Mouse (Mus musculus): ENCODE results near the gene Olfr1318. TPM values are rescaled to one million over a fixed set of nuclear protein-coding genes. Genes with fewer than 3 reads are reported as not detected.

Gene Olfr1318
- not detected in 2 replicates for polyA plus RNA-seq (2014; fragmentation: Nextera tagmentation; extraction: Ambion mirVana)

GRCm38 (mm10) chr2:112153898-112154297 is at the start of gene Olfr1318:
TSS of gene Olfr1318 (plus strand) at chr2:112154198.
- no peak within 1 kb of the TSS for H3K4me3 ChIP-seq (replicated peaks; ENCODE audit: low read depth, low read length)
- no peaks in the 10 kb centered on the region for H3K4me1 ChIP-seq (ENCODE audit: control insufficient read depth, insufficient read depth, low read length)
- no peaks in the 10 kb centered on the region for H3K9me3 ChIP-seq (ENCODE audit: control insufficient read depth, low read length)
- no peak within 1 kb of the TSS for H3K9ac ChIP-seq (replicated peaks; ENCODE audit: low read length)
- ATAC-seq (ENCODE audit: low FRiP score, low TSS enrichment) (no peak), DNase-seq (no peak)
- H3K27me3 ChIP-seq (ENCODE audit: control insufficient read depth, insufficient read depth, low read length): no peaks in the 10 kb centered on the region
- no peaks in the 10 kb centered on the region for H3K36me3 ChIP-seq (ENCODE audit: control insufficient read depth, insufficient read depth, low read length)
- no peak within 1 kb of the TSS for H3K4me2 ChIP-seq (ENCODE audit: low read length)
- no peak within 1 kb of the TSS for H3K27ac ChIP-seq (replicated peaks; ENCODE audit: low read depth, low read length)

DNA sequence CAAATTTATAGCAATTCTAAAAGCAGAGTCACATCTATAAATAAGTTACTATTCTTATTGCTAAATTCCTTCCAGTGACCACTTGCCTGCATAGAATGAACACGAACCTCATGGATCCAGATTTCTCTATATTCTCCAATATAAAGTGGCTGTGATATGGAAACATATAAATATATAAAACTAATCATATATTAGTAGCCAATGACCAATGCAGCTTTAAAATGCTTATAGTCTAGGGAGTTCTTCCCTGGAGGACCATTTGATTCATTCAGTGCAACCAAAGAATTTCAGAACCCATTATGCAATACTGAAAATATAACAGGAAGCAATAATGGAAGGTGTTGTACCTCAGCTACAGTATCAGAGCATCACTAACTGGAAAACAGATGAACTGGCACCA is 38.7 kb upstream of the Olfr1318 start, which contains the start of gene Olfr1315-ps1:
Gene Olfr1315-ps1 (minus strand): TSS at position 101 of the 400 bp plus-strand sequence.
- 83% methylated on average over 1 of the region's 1 CpGs for WGBS
- Histone ChIP-seq H3K27ac (replicated peaks; ENCODE audit: low read depth, low read length) (no peak within 1 kb of the TSS), H3K9me3 (ENCODE audit: control insufficient read depth, low read length) (no peaks in the 10 kb centered on the region), H3K4me2 (ENCODE audit: low read length) (no peak within 1 kb of the TSS), H3K36me3 (ENCODE audit: control insufficient read depth, insufficient read depth, low read length) (no peaks in the 10 kb centered on the region), H3K27me3 (ENCODE audit: control insufficient read depth, insufficient read depth, low read length) (no peaks in the 10 kb centered on the region), H3K4me3 (replicated peaks; ENCODE audit: low read depth, low read length) (no peak within 1 kb of the TSS), H3K4me1 (ENCODE audit: control insufficient read depth, insufficient read depth, low read length) (no peaks in the 10 kb centered on the region), H3K9ac (replicated peaks; ENCODE audit: low read length) (no peak within 1 kb of the TSS)
- DNase-seq (no peak), ATAC-seq (ENCODE audit: low FRiP score, low TSS enrichment) (no peak)

DNA sequence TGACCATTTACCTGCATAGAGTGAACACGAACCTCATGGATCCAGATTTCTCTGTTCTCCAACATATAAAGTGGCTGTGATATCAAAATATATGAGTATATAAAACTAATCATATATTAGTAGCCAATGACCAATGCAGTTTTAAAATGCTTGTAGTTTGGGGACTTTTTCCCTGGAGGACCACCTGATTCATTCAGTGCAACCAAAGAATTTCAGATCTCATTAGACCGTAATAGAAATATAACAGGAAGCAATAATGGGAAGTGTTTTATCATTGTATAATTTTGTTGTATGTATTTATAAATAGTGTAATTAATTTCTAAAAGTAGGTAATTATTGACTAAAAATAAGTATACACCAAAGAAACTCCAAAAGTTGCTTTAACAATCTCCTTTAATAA is 19.1 kb upstream of the Olfr1318 start, which contains the start of gene Olfr1316:
Gene Olfr1316 (minus strand): TSS at position 101 of the 400 bp plus-strand sequence.
- Histone ChIP-seq H3K4me2 (ENCODE audit: low read length) (no peak within 1 kb of the TSS), H3K4me3 (replicated peaks; ENCODE audit: low read depth, low read length) (no peak within 1 kb of the TSS), H3K9me3 (ENCODE audit: control insufficient read depth, low read length) (no peaks in the 10 kb centered on the region), H3K36me3 (ENCODE audit: control insufficient read depth, insufficient read depth, low read length) (no peaks in the 10 kb centered on the region), H3K27me3 (ENCODE audit: control insufficient read depth, insufficient read depth, low read length) (no peaks in the 10 kb centered on the region), H3K27ac (replicated peaks; ENCODE audit: low read depth, low read length) (no peak within 1 kb of the TSS), H3K9ac (replicated peaks; ENCODE audit: low read length) (no peak within 1 kb of the TSS), H3K4me1 (ENCODE audit: control insufficient read depth, insufficient read depth, low read length) (no peaks in the 10 kb centered on the region)
- DNase-seq (no peak), ATAC-seq (ENCODE audit: low FRiP score, low TSS enrichment) (no peak)
- WGBS: 96% methylated on average over 2 of the region's 2 CpGs

GRCm38 (mm10) chr2:112140029-112140428 is 14.0 kb upstream of the Olfr1318 start, which contains the start of gene Olfr1317:
TSS of gene Olfr1317 (plus strand) at chr2:112140329.
- Histone ChIP-seq H3K9ac (replicated peaks; ENCODE audit: low read length) (no peak within 1 kb of the TSS), H3K27ac (replicated peaks; ENCODE audit: low read depth, low read length) (no peak within 1 kb of the TSS), H3K4me2 (ENCODE audit: low read length) (no peak within 1 kb of the TSS), H3K4me3 (replicated peaks; ENCODE audit: low read depth, low read length) (no peak within 1 kb of the TSS), H3K4me1 (ENCODE audit: control insufficient read depth, insufficient read depth, low read length) (no peaks in the 10 kb centered on the region), H3K27me3 (ENCODE audit: control insufficient read depth, insufficient read depth, low read length) (no peaks in the 10 kb centered on the region), H3K36me3 (ENCODE audit: control insufficient read depth, insufficient read depth, low read length) (no peaks in the 10 kb centered on the region), H3K9me3 (ENCODE audit: control insufficient read depth, low read length) (no peaks in the 10 kb centered on the region)
- 87% methylated on average over 2 of the region's 2 CpGs for WGBS
- ATAC-seq (ENCODE audit: low FRiP score, low TSS enrichment) (no peak), DNase-seq (no peak)

DNA sequence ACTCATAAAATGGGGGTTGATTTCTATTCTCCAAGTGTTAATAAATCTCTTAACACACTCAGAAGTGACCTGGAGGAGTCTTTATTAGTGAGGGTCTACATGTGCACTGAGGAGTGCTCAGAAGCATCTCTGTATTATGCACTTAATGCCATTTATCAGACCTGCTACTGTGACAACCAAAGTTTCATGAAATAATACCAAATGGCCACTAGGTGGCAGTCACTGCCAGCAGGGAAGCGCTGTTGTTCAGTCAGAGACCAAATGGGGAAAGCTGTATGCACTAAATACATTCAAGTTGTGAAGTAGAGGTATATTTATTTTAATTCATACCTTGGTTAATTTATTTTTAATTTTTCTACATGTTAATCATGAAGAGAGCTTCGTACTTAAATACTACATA is 42.9 kb downstream of the Olfr1318 start:
- Histone ChIP-seq H3K4me3 (replicated peaks; ENCODE audit: low read depth, low read length) (no peak overlapping the region), H3K4me1 (ENCODE audit: control insufficient read depth, insufficient read depth, low read length) (no peaks in the 10 kb centered on the region), H3K27ac (replicated peaks; ENCODE audit: low read depth, low read length) (no peak overlapping the region), H3K27me3 (ENCODE audit: control insufficient read depth, insufficient read depth, low read length) (no peaks in the 10 kb centered on the region), H3K9me3 (ENCODE audit: control insufficient read depth, low read length) (no peaks in the 10 kb centered on the region), H3K9ac (replicated peaks; ENCODE audit: low read length) (no peak overlapping the region), H3K36me3 (ENCODE audit: control insufficient read depth, insufficient read depth, low read length) (no peaks in the 10 kb centered on the region), H3K4me2 (ENCODE audit: low read length) (no peak overlapping the region)
- WGBS: 0% methylated on average over 2 of the region's 2 CpGs
- DNase-seq (peak; percentile 88), ATAC-seq (ENCODE audit: low FRiP score, low TSS enrichment) (peak; percentile 64; the same call in 1 of the 2 replicates)

DNA sequence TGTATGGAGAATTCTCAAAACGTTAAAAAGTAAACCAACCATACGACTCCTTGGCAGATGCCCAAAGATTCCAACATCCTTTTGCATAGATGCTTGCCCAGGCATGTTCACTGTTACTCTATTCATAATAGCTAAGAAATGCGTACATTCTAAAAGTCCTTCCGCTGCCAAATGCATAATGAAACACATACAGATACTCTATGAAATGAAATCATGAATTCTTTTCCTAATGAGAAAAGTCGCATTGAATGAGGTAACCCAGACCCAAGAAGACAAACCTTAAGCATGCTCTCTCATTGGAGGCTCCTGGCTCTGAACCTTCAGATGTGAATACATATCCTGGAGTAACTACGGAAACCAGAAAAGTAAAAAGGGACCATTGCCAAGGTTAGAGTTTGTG is 49.1 kb downstream of the Olfr1318 start:
- DNase-seq: peak; percentile 10

More for the DNA sequence above, 49.1 kb downstream of the Olfr1318 start:
- WGBS: 83% methylated on average over 6 of the region's 6 CpGs
- H3K4me3 ChIP-seq (replicated peaks; ENCODE audit: low read depth, low read length): no peak overlapping the region
- no peak for ATAC-seq (ENCODE audit: low FRiP score, low TSS enrichment)
- no peak overlapping the region for H3K27ac ChIP-seq (replicated peaks; ENCODE audit: low read depth, low read length)
- H3K9me3 ChIP-seq (ENCODE audit: control insufficient read depth, low read length): no peaks in the 10 kb centered on the region
- H3K36me3 ChIP-seq (ENCODE audit: control insufficient read depth, insufficient read depth, low read length): no peaks in the 10 kb centered on the region
- H3K9ac ChIP-seq (replicated peaks; ENCODE audit: low read length): no peak overlapping the region
- no peaks in the 10 kb centered on the region for H3K4me1 ChIP-seq (ENCODE audit: control insufficient read depth, insufficient read depth, low read length)
- no peak overlapping the region for H3K4me2 ChIP-seq (ENCODE audit: low read length)
- H3K27me3 ChIP-seq (ENCODE audit: control insufficient read depth, insufficient read depth, low read length): no peaks in the 10 kb centered on the region

Other genes starting within 250 kb of the Olfr1318 start
- gene Olfr1306, start 237.9 kb upstream of the Olfr1318 start, polyA plus RNA-seq (2014; fragmentation: Nextera tagmentation; extraction: Ambion mirVana): not detected in 2 replicates
- 0.01 TPM in 1 of 2 replicates, not detected in the other for gene Olfr1307, start 204.8 kb upstream of the Olfr1318 start, polyA plus RNA-seq (2014; fragmentation: Nextera tagmentation; extraction: Ambion mirVana)
- not detected in 2 replicates for gene Olfr1308, start 189.3 kb upstream of the Olfr1318 start, polyA plus RNA-seq (2014; fragmentation: Nextera tagmentation; extraction: Ambion mirVana)
- gene Olfr1309, start 163.9 kb upstream of the Olfr1318 start, polyA plus RNA-seq (2014; fragmentation: Nextera tagmentation; extraction: Ambion mirVana): not detected in 2 replicates
- 0.22 TPM in 1 of 2 replicates, not detected in the other for gene Olfr1310, start 141.5 kb upstream of the Olfr1318 start, polyA plus RNA-seq (2014; fragmentation: Nextera tagmentation; extraction: Ambion mirVana)
- gene Olfr1311, start 129.8 kb upstream of the Olfr1318 start, polyA plus RNA-seq (2014; fragmentation: Nextera tagmentation; extraction: Ambion mirVana): not detected in 2 replicates
- gene Olfr1312, start 104.0 kb upstream of the Olfr1318 start, polyA plus RNA-seq (2014; fragmentation: Nextera tagmentation; extraction: Ambion mirVana): not detected in 2 replicates
- not detected in 2 replicates for gene Olfr1313, start 76.4 kb upstream of the Olfr1318 start, polyA plus RNA-seq (2014; fragmentation: Nextera tagmentation; extraction: Ambion mirVana)
- gene Olfr1314, start 57.4 kb upstream of the Olfr1318 start, polyA plus RNA-seq (2014; fragmentation: Nextera tagmentation; extraction: Ambion mirVana): not detected in 2 replicates
- not detected in 2 replicates for gene Olfr1315-ps1, start 38.8 kb upstream of the Olfr1318 start, polyA plus RNA-seq (2014; fragmentation: Nextera tagmentation; extraction: Ambion mirVana)
- gene Olfr1316, start 19.2 kb upstream of the Olfr1318 start, polyA plus RNA-seq (2014; fragmentation: Nextera tagmentation; extraction: Ambion mirVana): not detected in 2 replicates
- gene Olfr1317, start 13.9 kb upstream of the Olfr1318 start, polyA plus RNA-seq (2014; fragmentation: Nextera tagmentation; extraction: Ambion mirVana): not detected in 2 replicates
- gene Lpcat4, start 85.3 kb downstream of the Olfr1318 start, polyA plus RNA-seq (2014; fragmentation: Nextera tagmentation; extraction: Ambion mirVana): 13.9 and 18.7 TPM in 2 replicates
- 0.05 TPM in 1 of 2 replicates, not detected in the other for gene Nutm1, start 105.1 kb downstream of the Olfr1318 start, polyA plus RNA-seq (2014; fragmentation: Nextera tagmentation; extraction: Ambion mirVana)
- 136 and 182 TPM in 2 replicates for gene Nop10, start 107.7 kb downstream of the Olfr1318 start, polyA plus RNA-seq (2014; fragmentation: Nextera tagmentation; extraction: Ambion mirVana)
- 18.6 and 25.9 TPM in 2 replicates for gene Slc12a6, start 111.6 kb downstream of the Olfr1318 start, polyA plus RNA-seq (2014; fragmentation: Nextera tagmentation; extraction: Ambion mirVana)
- gene Gm21985, start 112.1 kb downstream of the Olfr1318 start, polyA plus RNA-seq (2014; fragmentation: Nextera tagmentation; extraction: Ambion mirVana): not detected in 2 replicates
- gene Emc4, start 213.8 kb downstream of the Olfr1318 start, polyA plus RNA-seq (2014; fragmentation: Nextera tagmentation; extraction: Ambion mirVana): 147 and 187 TPM in 2 replicates
- 33.3 and 39.0 TPM in 2 replicates for gene Katnbl1, start 225.0 kb downstream of the Olfr1318 start, polyA plus RNA-seq (2014; fragmentation: Nextera tagmentation; extraction: Ambion mirVana)

Measured in midbrain, embryonic 14.5 days (tissue).